Comparison of ENCODE assay signal across 8 mouse cellular contexts in the genomic region with DNA sequence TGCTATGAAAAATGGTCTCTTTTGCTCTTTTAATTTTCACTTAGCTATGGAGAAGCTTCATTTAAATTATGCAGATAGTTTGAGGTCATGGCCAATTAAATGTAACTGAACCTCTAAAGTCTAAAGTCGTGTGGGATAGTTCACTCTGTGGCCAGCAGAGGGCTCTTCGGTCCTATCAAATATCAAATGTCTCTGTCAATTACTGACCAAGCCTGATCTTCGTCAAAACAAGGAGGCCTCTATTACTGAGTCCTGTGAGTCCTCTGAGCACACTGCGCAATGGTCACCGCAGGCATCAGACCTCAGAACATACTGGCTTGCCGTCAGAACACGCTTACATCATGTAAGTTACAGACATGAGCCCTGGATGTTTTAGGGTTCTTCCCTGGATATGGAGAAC. TPM values are rescaled to one million over a fixed set of nuclear protein-coding genes. Genes with fewer than 3 reads are reported as not detected.
DNase-seq lines count a peak whose midpoint lies in the region; ATAC-seq lines count a peak whose summit lies in the region.

No protein-coding gene starts in this region.

- peak; percentile 11 for DNase-seq in thymus, postnatal 0 days (ENCODE audit: low spot score)
- DNase-seq in thymus, postnatal 14 days, result no peak
- DNase-seq in cerebellum, adult 11-12 months, result peak; percentile 14
- peak; percentile 41 for DNase-seq in kidney, adult 11 months
- peak; percentile 62 to 76 for DNase-seq in left cerebral cortex, postnatal 14 days (ENCODE audit: low spot score in 2 of 2)
- peak; percentile 89 for DNase-seq in midbrain, embryonic 14.5 days
- DNase-seq in telencephalon, adult 2 months (ENCODE audit: low read depth, low spot score), result peak; percentile 19

- ATAC-seq in forebrain, embryonic 16.5 days, result peak; percentile 61
- peak; percentile 37; the same call in 1 of the 2 replicates for ATAC-seq in midbrain, embryonic 14.5 days (ENCODE audit: low FRiP score, low TSS enrichment)

- no peaks in the 10 kb centered on the region for H3K4me1 ChIP-seq in forebrain, embryonic 16.5 days (replicated peaks; ENCODE audit: control insufficient read depth, insufficient read depth, low read length)
- no peaks in the 10 kb centered on the region for H3K4me1 ChIP-seq in midbrain, embryonic 14.5 days (ENCODE audit: control insufficient read depth, insufficient read depth, low read length)

- H3K9me3 ChIP-seq in forebrain, embryonic 16.5 days (ENCODE audit: control insufficient read depth, low read length), result no peaks in the 10 kb centered on the region
- H3K9me3 ChIP-seq in midbrain, embryonic 14.5 days (ENCODE audit: control insufficient read depth, low read length), result no peaks in the 10 kb centered on the region

- WGBS in forebrain, embryonic 16.5 days, result 13% methylated on average over 7 of the region's 7 CpGs
- WGBS in midbrain, embryonic 14.5 days, result 20% methylated on average over 7 of the region's 7 CpGs

- no peak overlapping the region for H3K27ac ChIP-seq in forebrain, embryonic 16.5 days (ENCODE audit: low read length)
- H3K27ac ChIP-seq in midbrain, embryonic 14.5 days (replicated peaks; ENCODE audit: low read depth, low read length), result no peak overlapping the region

- no peak overlapping the region for H3K9ac ChIP-seq in forebrain, embryonic 16.5 days (replicated peaks; ENCODE audit: low read depth, low read length)
- no peak overlapping the region for H3K9ac ChIP-seq in midbrain, embryonic 14.5 days (replicated peaks; ENCODE audit: low read length)

- H3K27me3 ChIP-seq in forebrain, embryonic 16.5 days (replicated peaks; ENCODE audit: control insufficient read depth, insufficient read depth, low read length), result no peaks in the 10 kb centered on the region; the same call in 1 of the 2 replicates
- no peaks in the 10 kb centered on the region for H3K27me3 ChIP-seq in midbrain, embryonic 14.5 days (ENCODE audit: control insufficient read depth, insufficient read depth, low read length)

- no peaks in the 10 kb centered on the region for H3K36me3 ChIP-seq in forebrain, embryonic 16.5 days (ENCODE audit: control insufficient read depth, insufficient read depth)
- no peaks in the 10 kb centered on the region for H3K36me3 ChIP-seq in midbrain, embryonic 14.5 days (ENCODE audit: control insufficient read depth, insufficient read depth, low read length)

- intact Hi-C loops in left cerebral cortex, postnatal 14 days (cut with DNase I), result loop anchor here (1.0 to 2.0 kb wide), 2 partner anchors 144 to 528 kb away; no protein-coding TSS in a partner anchor

- no peak overlapping the region for H3K4me2 ChIP-seq in forebrain, embryonic 16.5 days (ENCODE audit: low read length)
- H3K4me2 ChIP-seq in midbrain, embryonic 14.5 days (ENCODE audit: low read length), result no peak overlapping the region

- no peak overlapping the region for H3K4me3 ChIP-seq in forebrain, embryonic 16.5 days (replicated peaks; ENCODE audit: low read length)
- H3K4me3 ChIP-seq in midbrain, embryonic 14.5 days (replicated peaks; ENCODE audit: low read depth, low read length), result no peak overlapping the region

RNA-seq across cellular contexts. Expression of a gene that starts 46.1 kb away (rescaled TPM):
- polyA plus RNA-seq in thymus, postnatal 0 days (2015; fragmentation: Nextera tagmentation; extraction: Ambion mirVana), result not detected in 2 replicates
- polyA plus RNA-seq in forebrain, embryonic 16.5 days (2015; fragmentation: Nextera tagmentation; extraction: Ambion mirVana), result 0.14 and 0.33 TPM in 2 replicates
- 1 to 10 TPM; 1.5 to 2.1 TPM for total RNA-seq in left cerebral cortex, postnatal 14 days (2021)
- polyA plus RNA-seq in midbrain, embryonic 14.5 days (2014; fragmentation: Nextera tagmentation; extraction: Ambion mirVana), result 0.25 and 0.90 TPM in 2 replicates
